Mouse (Mus musculus) B cell, adult 62 days (primary cell): Measurements from ENCODE around the gene Lamtor1. TPM values are rescaled to one million over a fixed set of nuclear protein-coding genes. Genes with fewer than 3 reads are reported as not detected.

Experiments
- total RNA-seq: library from RNA; stranded (reverse); gene quantifications from 4 replicates; pipeline ENCODE4 v1.2.4, GENCODE M21; 2023

Lamtor1 gene
- 74.8 to 82.1 TPM (median 78.5 TPM) in 4 replicates for total RNA-seq

GRCm38 (mm10) chr7:101905561-101906286 is at the start of gene Lamtor1:
Lamtor1 (plus strand) TSS chr7:101905904.

DNA sequence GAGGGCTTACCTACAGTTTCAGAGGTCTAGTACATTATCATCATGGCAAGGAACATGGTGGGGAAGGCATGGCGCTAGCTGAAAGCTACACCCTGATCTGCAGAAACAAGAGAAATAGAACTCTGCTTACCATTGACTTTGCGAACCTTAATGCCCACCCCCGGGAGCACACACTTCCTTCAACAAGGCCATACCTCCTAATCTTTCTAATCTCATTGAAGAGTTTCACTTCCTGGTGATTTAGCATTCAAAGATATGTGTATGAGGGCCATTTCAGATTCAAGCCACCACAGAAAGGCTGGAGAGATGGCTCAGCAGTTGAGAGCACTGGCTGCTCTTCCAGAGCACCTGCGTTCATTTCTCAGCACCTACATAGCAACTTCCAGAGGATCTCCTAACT is 48.6 kb upstream of the Lamtor1 start, which contains the start of gene Folr2:
TSS of gene Folr2 (minus strand) at position 101 of the 400 bp plus-strand sequence.

GRCm38 (mm10) chr7:101863415-101863814 is 42.3 kb upstream of the Lamtor1 start, which contains the start of gene Anapc15:
Anapc15 (plus strand) TSS chr7:101863715.

DNA sequence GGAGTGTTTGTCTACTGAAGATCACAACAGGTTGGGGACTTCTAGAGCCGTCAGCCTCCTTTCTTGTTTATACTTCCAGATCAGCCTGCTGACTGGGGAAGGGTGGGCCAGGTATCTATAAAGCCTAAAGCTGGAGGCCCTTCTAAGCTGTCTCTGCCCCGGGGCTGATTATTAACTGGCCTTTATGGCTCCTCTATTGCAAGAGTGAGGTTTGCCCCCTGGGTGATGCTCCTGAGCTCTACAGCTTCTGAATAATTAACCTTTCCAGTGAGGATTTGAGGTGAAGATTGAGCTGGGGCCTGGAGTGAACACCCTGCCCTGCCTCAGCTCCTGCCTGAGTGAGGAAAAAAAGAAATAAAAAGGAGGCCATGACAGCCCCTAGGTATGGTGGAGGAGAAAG is 35.1 kb upstream of the Lamtor1 start, which contains the start of gene Folr1:
TSS of gene Folr1 (minus strand) at position 160 of the 400 bp plus-strand sequence.

DNA sequence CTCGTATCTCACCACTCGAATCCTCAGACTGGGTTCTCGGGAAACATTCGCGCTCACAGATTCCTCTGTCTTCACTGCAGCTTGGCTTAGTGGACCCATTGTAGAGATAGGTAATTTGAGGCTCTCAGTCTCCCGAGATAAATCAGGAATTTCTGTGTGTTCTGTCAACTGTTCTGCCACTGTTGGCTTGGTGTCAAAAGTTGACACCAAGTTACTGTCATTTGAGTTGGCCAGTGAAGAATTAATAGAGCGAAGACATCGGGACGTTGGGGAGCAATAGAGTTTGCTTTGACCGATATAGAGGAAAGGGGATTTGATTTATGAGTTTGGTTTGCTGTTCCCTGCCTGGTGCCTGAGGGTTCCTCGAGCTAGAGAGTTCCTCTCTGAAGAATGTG is 580 bp downstream of the Lamtor1 start, which contains the start of gene Tomt:
TSS of gene Tomt (minus strand) at position 73 of the 395 bp plus-strand sequence.

GRCm38 (mm10) chr7:101933751-101934240 is 28.1 kb downstream of the Lamtor1 start, which contains the start of the genes Lrrc51 and Numa1:
Lrrc51 (minus strand) TSS chr7:101933895.
Numa1 (plus strand) TSS chr7:101934111.

Other genes with a start within 250 kb of the Lamtor1 start
- 14.1 to 20.2 TPM (median 16.1 TPM) in 4 replicates for gene Clpb, start 242.3 kb upstream of the Lamtor1 start, total RNA-seq
- gene Phox2a, start 87.6 kb upstream of the Lamtor1 start, total RNA-seq: not detected in 4 replicates
- gene Inppl1, start 67.7 kb upstream of the Lamtor1 start, total RNA-seq: 42.4 to 55.9 TPM (median 50.3 TPM) in 4 replicates
- gene Folr2, start 48.7 kb upstream of the Lamtor1 start, total RNA-seq: 1.0 to 2.5 TPM (median 1.3 TPM) in 3 of 4 replicates, not detected in the other
- 100 to 130 TPM (median 106 TPM) in 4 replicates for gene Anapc15, start 42.2 kb upstream of the Lamtor1 start, total RNA-seq
- not detected in 4 replicates for gene Folr1, start 35.1 kb upstream of the Lamtor1 start, total RNA-seq
- 0.25 to 0.54 TPM (median 0.52 TPM) in 3 of 4 replicates, not detected in the other for gene Tomt, start 455 bp downstream of the Lamtor1 start, total RNA-seq
- gene Lrrc51, start 28.0 kb downstream of the Lamtor1 start, total RNA-seq: 1.1 to 1.7 TPM (median 1.2 TPM) in 3 of 4 replicates, not detected in the other
- gene Numa1, start 28.2 kb downstream of the Lamtor1 start, total RNA-seq: 250 to 265 TPM (median 256 TPM) in 4 replicates
- 9.7 to 11.7 TPM (median 10.0 TPM) in 4 replicates for gene Il18bp, start 112.8 kb downstream of the Lamtor1 start, total RNA-seq
- gene Rnf121, start 159.6 kb downstream of the Lamtor1 start, total RNA-seq: 32.5 to 44.3 TPM (median 36.8 TPM) in 4 replicates
- 39.4 to 46.9 TPM (median 44.4 TPM) in 4 replicates for gene Xndc1, start 159.6 kb downstream of the Lamtor1 start, total RNA-seq
- gene Xntrpc, start 159.8 kb downstream of the Lamtor1 start, total RNA-seq: 4.9 to 6.8 TPM (median 5.7 TPM) in 4 replicates
- 2.2 to 3.1 TPM (median 2.6 TPM) in 4 replicates for gene Trpc2, start 177.2 kb downstream of the Lamtor1 start, total RNA-seq
- gene Art1, start 195.8 kb downstream of the Lamtor1 start, total RNA-seq: not detected in 4 replicates
- gene Art5, start 203.6 kb downstream of the Lamtor1 start, total RNA-seq: 4.7 to 6.9 TPM (median 5.2 TPM) in 4 replicates
- gene Chrna10, start 210.9 kb downstream of the Lamtor1 start, total RNA-seq: 0.21 TPM in 1 of 4 replicates, not detected in the others